ENCODE assay signal across 13 mouse cellular contexts in the genomic region with DNA sequence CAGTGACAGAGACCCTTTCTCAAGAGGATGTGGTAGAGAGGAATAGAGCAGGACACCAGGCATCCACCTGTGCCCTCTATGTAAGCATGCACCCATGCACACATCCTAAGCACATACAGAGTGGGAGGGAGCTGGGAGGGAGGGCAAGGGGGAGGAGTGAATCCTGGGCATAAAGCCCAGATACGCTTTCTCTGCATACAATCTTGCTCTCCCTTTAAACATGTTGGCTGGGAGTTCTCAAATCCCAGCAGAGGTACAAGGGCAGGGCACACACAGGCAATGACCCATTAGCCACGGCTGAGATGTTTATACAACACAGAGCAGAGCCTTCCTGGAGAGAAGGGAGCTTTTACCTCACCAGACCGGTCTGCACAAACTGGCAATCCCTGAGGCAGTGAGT. TPM values are rescaled to one million over a fixed set of nuclear protein-coding genes. Genes with fewer than 3 reads are reported as not detected.
DNase-seq lines count a peak whose midpoint lies in the region; ATAC-seq and TF ChIP-seq lines count a peak whose summit lies in the region.
"Had no signal": no experiment of that assay in that cellular context is flagged by ENCODE, and none has a peak within 500 bp of the region (broad histone marks: within the 10 kb centered on the region; RNA-seq: fewer than 3 reads in every experiment).

No protein-coding gene starts in this region.

- no peak for TF ChIP-seq CTCF in lung, embryonic 14.5 days (IDR thresholded peaks at IDR 0.05; ENCODE audit: low read depth)
- TF ChIP-seq CTCF in lung, adult 2 months (IDR thresholded peaks at IDR 0.05; ENCODE audit: insufficient read depth, low read length): no peak
- no peak for TF ChIP-seq CTCF in midbrain, postnatal 0 days (IDR thresholded peaks at IDR 0.05)

- no peak for DNase-seq in forebrain, embryonic 10.5 days (ENCODE audit: extremely low spot score, low spot score)
- DNase-seq in lung, embryonic 14.5 days: peak; percentile 74
- no peak for DNase-seq in lung, adult 2 months
- DNase-seq in kidney, adult 18-20 months: peak; percentile 43
- DNase-seq in midbrain, postnatal 0 days (ENCODE audit: low spot score): peak; percentile 22
- no peak for DNase-seq in adrenal gland, adult (ENCODE audit: inconsistent age in 2 of 2, low spot score in 1 of 2)
- no peak for DNase-seq in left cerebral cortex, adult 11 months (ENCODE audit: low spot score)
- DNase-seq: heart, adult 11 months had no signal

- no peak overlapping the region for H3K4me3 ChIP-seq in forebrain, embryonic 10.5 days
- H3K4me3 ChIP-seq in forebrain, embryonic 13.5 days: no peak overlapping the region
- no peak overlapping the region for H3K4me3 ChIP-seq in lung, embryonic 14.5 days (ENCODE audit: low read depth, low read length)
- no peak overlapping the region for H3K4me3 ChIP-seq in lung, adult 2 months (replicated peaks; ENCODE audit: extremely low read depth, low read depth, low read length)
- H3K4me3 ChIP-seq in midbrain, postnatal 0 days (ENCODE audit: low read depth, low read length): no peak overlapping the region

- H3K9ac ChIP-seq in forebrain, embryonic 13.5 days: no peak overlapping the region
- H3K9ac ChIP-seq in lung, embryonic 14.5 days: no peak overlapping the region
- H3K9ac ChIP-seq in midbrain, postnatal 0 days (replicated peaks; ENCODE audit: low read length, poor library complexity, severe bottlenecking): no peak overlapping the region

- 0 out of 2 replicates have a peak overlapping the region, but pooled peaks have one; percentile 20 for H3K27ac ChIP-seq in forebrain, embryonic 10.5 days
- H3K27ac ChIP-seq in forebrain, embryonic 13.5 days: no peak overlapping the region
- no peak overlapping the region for H3K27ac ChIP-seq in lung, embryonic 14.5 days (ENCODE audit: low read depth)
- H3K27ac ChIP-seq in midbrain, postnatal 0 days (ENCODE audit: low read depth, low read length): no peak overlapping the region
- H3K27ac ChIP-seq: macrophage had no signal

- no peak overlapping the region for H3K4me2 ChIP-seq in forebrain, embryonic 13.5 days
- no peak overlapping the region for H3K4me2 ChIP-seq in lung, embryonic 14.5 days
- H3K4me2 ChIP-seq in midbrain, postnatal 0 days (ENCODE audit: low read depth, low read length, poor library complexity, severe bottlenecking): no peak overlapping the region

- no peak for TF ChIP-seq POLR2A in lung, adult 2 months (IDR thresholded peaks at IDR 0.05; ENCODE audit: borderline replicate concordance, extremely low read depth, low read depth, low read length)

- peaks cover 10% of the 10 kb centered on the region; the same call in 1 of the 2 replicates for H3K27me3 ChIP-seq in forebrain, embryonic 10.5 days (ENCODE audit: poor library complexity, severe bottlenecking)
- 0 out of 2 replicates have a peak, but pooled peaks cover 5% of the 10 kb centered on the region for H3K27me3 ChIP-seq in forebrain, embryonic 13.5 days
- no peaks in the 10 kb centered on the region for H3K27me3 ChIP-seq in lung, embryonic 14.5 days (ENCODE audit: insufficient read depth, low read length)
- no peaks in the 10 kb centered on the region for H3K27me3 ChIP-seq in midbrain, postnatal 0 days (ENCODE audit: insufficient read depth, low read length)

- no peaks in the 10 kb centered on the region for H3K36me3 ChIP-seq in forebrain, embryonic 10.5 days (replicated peaks)
- H3K36me3 ChIP-seq in forebrain, embryonic 13.5 days (ENCODE audit: poor library complexity, severe bottlenecking): no peaks in the 10 kb centered on the region
- H3K36me3 ChIP-seq in lung, embryonic 14.5 days (ENCODE audit: insufficient read depth): no peaks in the 10 kb centered on the region
- no peaks in the 10 kb centered on the region for H3K36me3 ChIP-seq in midbrain, postnatal 0 days (ENCODE audit: insufficient read depth, low read length)

- WGBS in forebrain, embryonic 10.5 days: 56% methylated on average over 3 of the region's 3 CpGs
- WGBS in forebrain, embryonic 13.5 days: 22% methylated on average over 3 of the region's 3 CpGs
- 7% methylated on average over 3 of the region's 3 CpGs for WGBS in lung, embryonic 14.5 days
- 24% methylated on average over 3 of the region's 3 CpGs for WGBS in lung, adult 2 months
- WGBS in midbrain, postnatal 0 days: 22% methylated on average over 3 of the region's 3 CpGs

- ATAC-seq in forebrain, embryonic 13.5 days: no peak; the same call in 1 of the 2 replicates
- peak; percentile 76 for ATAC-seq in lung, embryonic 14.5 days (ENCODE audit: insufficient read depth)
- ATAC-seq in midbrain, postnatal 0 days (ENCODE audit: low FRiP score): no peak

- peaks cover 9% of the 10 kb centered on the region for H3K4me1 ChIP-seq in forebrain, embryonic 10.5 days
- peaks cover 15% of the 10 kb centered on the region for H3K4me1 ChIP-seq in forebrain, embryonic 13.5 days
- H3K4me1 ChIP-seq in lung, embryonic 14.5 days (ENCODE audit: insufficient read depth): peaks cover 6% of the 10 kb centered on the region; the same call in 1 of the 2 replicates
- peaks cover 2% of the 10 kb centered on the region; the same call in 1 of the 2 replicates for H3K4me1 ChIP-seq in lung, adult 2 months (ENCODE audit: control insufficient read depth, insufficient read depth, low read length)
- H3K4me1 ChIP-seq in midbrain, postnatal 0 days (ENCODE audit: insufficient read depth, low read length): no peaks in the 10 kb centered on the region

- no peaks in the 10 kb centered on the region for H3K9me3 ChIP-seq in forebrain, embryonic 10.5 days
- no peaks in the 10 kb centered on the region for H3K9me3 ChIP-seq in forebrain, embryonic 13.5 days (replicated peaks)
- no peaks in the 10 kb centered on the region for H3K9me3 ChIP-seq in lung, embryonic 14.5 days (ENCODE audit: low read depth, low read length)
- no peaks in the 10 kb centered on the region for H3K9me3 ChIP-seq in midbrain, postnatal 0 days (ENCODE audit: low read length)

RNA-seq across cellular contexts. Expression of gene Rab17, which starts 6.5 kb away (rescaled TPM):
- polyA plus RNA-seq in forebrain, embryonic 10.5 days (2016; fragmentation: Nextera tagmentation; extraction: Ambion mirVana): 0.10 and 0.22 TPM in 2 replicates
- not detected in 2 replicates for polyA plus RNA-seq in forebrain, embryonic 13.5 days (2015; fragmentation: Nextera tagmentation; extraction: Ambion mirVana)
- 1.7 and 2.3 TPM in 2 replicates for polyA plus RNA-seq in lung, embryonic 14.5 days (2014; fragmentation: Nextera tagmentation; extraction: Ambion mirVana)
- 1.2 and 1.7 TPM in 2 replicates for polyA plus RNA-seq in lung, adult 2 months (2012; rRNA removed)
- total RNA-seq in midbrain, postnatal 0 days (2014; rRNA removed): not detected in 2 replicates
- polyA plus RNA-seq in midbrain, postnatal 0 days (2015; fragmentation: Nextera tagmentation; extraction: Ambion mirVana): 0.26 and 0.37 TPM in 2 replicates
- total RNA-seq: neutrophil, adult 5-6 weeks had no signal
- polyA plus RNA-seq: macrophage had no signal

RNA-seq across cellular contexts. Expression of gene Prlh, which starts 10.1 kb away (rescaled TPM):
- not detected in 2 replicates for polyA plus RNA-seq in forebrain, embryonic 10.5 days (2016; fragmentation: Nextera tagmentation; extraction: Ambion mirVana)
- not detected in 2 replicates for polyA plus RNA-seq in forebrain, embryonic 13.5 days (2015; fragmentation: Nextera tagmentation; extraction: Ambion mirVana)
- polyA plus RNA-seq in lung, embryonic 14.5 days (2014; fragmentation: Nextera tagmentation; extraction: Ambion mirVana): not detected in 2 replicates
- not detected in 2 replicates for polyA plus RNA-seq in lung, adult 2 months (2012; rRNA removed)
- total RNA-seq in midbrain, postnatal 0 days (2014; rRNA removed): not detected in 2 replicates
- polyA plus RNA-seq in midbrain, postnatal 0 days (2015; fragmentation: Nextera tagmentation; extraction: Ambion mirVana): not detected in 2 replicates
- total RNA-seq: layer of hippocampus, postnatal 10 days; neutrophil, adult 5-6 weeks had no signal
- polyA plus RNA-seq: embryonic facial prominence, embryonic 11.5 days; macrophage had no signal

RNA-seq across cellular contexts. Expression of gene Lrrfip1, which starts 35.5 kb away (rescaled TPM):
- 25.1 and 26.4 TPM in 2 replicates for polyA plus RNA-seq in forebrain, embryonic 10.5 days (2016; fragmentation: Nextera tagmentation; extraction: Ambion mirVana)
- polyA plus RNA-seq in forebrain, embryonic 13.5 days (2015; fragmentation: Nextera tagmentation; extraction: Ambion mirVana): 21.6 and 22.1 TPM in 2 replicates
- polyA plus RNA-seq in lung, embryonic 14.5 days (2014; fragmentation: Nextera tagmentation; extraction: Ambion mirVana): 47.1 and 49.4 TPM in 2 replicates
- 30.5 and 38.1 TPM in 2 replicates for polyA plus RNA-seq in lung, adult 2 months (2012; rRNA removed)
- 26.7 and 34.2 TPM in 2 replicates for total RNA-seq in midbrain, postnatal 0 days (2014; rRNA removed)
- polyA plus RNA-seq in midbrain, postnatal 0 days (2015; fragmentation: Nextera tagmentation; extraction: Ambion mirVana): 41.4 and 48.9 TPM in 2 replicates

RNA-seq across cellular contexts. Expression of gene Mlph, which starts 48.1 kb away (rescaled TPM):
- polyA plus RNA-seq in forebrain, embryonic 10.5 days (2016; fragmentation: Nextera tagmentation; extraction: Ambion mirVana): 0.06 and 0.17 TPM in 2 replicates
- 0.04 and 0.09 TPM in 2 replicates for polyA plus RNA-seq in forebrain, embryonic 13.5 days (2015; fragmentation: Nextera tagmentation; extraction: Ambion mirVana)
- polyA plus RNA-seq in lung, embryonic 14.5 days (2014; fragmentation: Nextera tagmentation; extraction: Ambion mirVana): 0.39 and 0.42 TPM in 2 replicates
- polyA plus RNA-seq in lung, adult 2 months (2012; rRNA removed): 10.3 and 13.5 TPM in 2 replicates
- 0.27 TPM in 1 of 2 replicates, not detected in the other for total RNA-seq in midbrain, postnatal 0 days (2014; rRNA removed)
- 0.35 and 0.39 TPM in 2 replicates for polyA plus RNA-seq in midbrain, postnatal 0 days (2015; fragmentation: Nextera tagmentation; extraction: Ambion mirVana)
- total RNA-seq: neutrophil, adult 5-6 weeks had no signal

Comparison
In these comparisons a context has a peak if more than half of its experiments do, and no peak if none do; other contexts are left out.
1. DNase-seq: peak in lung, embryonic 14.5 days (single experiment), kidney, adult 18-20 months (single experiment) and midbrain, postnatal 0 days (single experiment); none in forebrain, embryonic 10.5 days (single experiment), lung, adult 2 months (single experiment), adrenal gland, adult (0 of 2) and left cerebral cortex, adult 11 months (single experiment).